Comparison of ENCODE assay signal across 16 mouse cellular contexts in genomic region chr7:49477976-49478349, GRCm38 (mm10).
DNase-seq lines count a peak whose midpoint lies in the region; ATAC-seq and TF ChIP-seq lines count a peak whose summit lies in the region.
"Had no signal": no experiment of that assay in that cellular context is flagged by ENCODE, and none has a peak within 500 bp of the region (broad histone marks: within the 10 kb centered on the region; RNA-seq: fewer than 3 reads in every experiment).

No protein-coding gene starts in this region.

- no peak overlapping the region for H3K4me2 ChIP-seq in heart, embryonic 11.5 days
- no peak overlapping the region for H3K4me2 ChIP-seq in liver, embryonic 11.5 days
- H3K4me2 ChIP-seq in embryonic facial prominence, embryonic 14.5 days (ENCODE audit: low read depth, low read length): no peak overlapping the region
- no peak overlapping the region for H3K4me2 ChIP-seq in liver, embryonic 15.5 days
- H3K4me2 ChIP-seq: midbrain, embryonic 11.5 days had no signal

- no peaks in the 10 kb centered on the region for H3K9me3 ChIP-seq in heart, embryonic 11.5 days (replicated peaks; ENCODE audit: control insufficient read depth, low read length)
- H3K9me3 ChIP-seq in liver, embryonic 11.5 days (ENCODE audit: control insufficient read depth, low read length): no peaks in the 10 kb centered on the region
- no peaks in the 10 kb centered on the region; the same call in 1 of the 2 replicates for H3K9me3 ChIP-seq in embryonic facial prominence, embryonic 14.5 days (ENCODE audit: control insufficient read depth, low read length)
- no peaks in the 10 kb centered on the region for H3K9me3 ChIP-seq in liver, embryonic 15.5 days (replicated peaks)

- 25% methylated on average over 7 of the region's 7 CpGs for WGBS in heart, embryonic 11.5 days (ENCODE audit: insufficient replicate concordance)
- WGBS in liver, adult 2 months: 25% methylated on average over 7 of the region's 7 CpGs
- 32% methylated on average over 7 of the region's 7 CpGs for WGBS in liver, embryonic 11.5 days
- WGBS in embryonic facial prominence, embryonic 14.5 days: 35% methylated on average over 7 of the region's 7 CpGs
- WGBS in liver, embryonic 15.5 days (ENCODE audit: insufficient replicate concordance): 39% methylated on average over 7 of the region's 7 CpGs

- no peak overlapping the region for H3K4me3 ChIP-seq in heart, embryonic 11.5 days (ENCODE audit: low read depth, low read length)
- H3K4me3 ChIP-seq in liver, adult 2 months (ENCODE audit: insufficient read depth, low read depth, low read length): no peak overlapping the region
- H3K4me3 ChIP-seq in liver, embryonic 11.5 days (ENCODE audit: low read depth, low read length): no peak overlapping the region
- H3K4me3 ChIP-seq in embryonic facial prominence, embryonic 14.5 days (ENCODE audit: low read depth, low read length): no peak overlapping the region
- H3K4me3 ChIP-seq in liver, embryonic 15.5 days (replicated peaks): no peak overlapping the region
- H3K4me3 ChIP-seq: erythroblast, embryonic 14.5 days had no signal

- no peak for ATAC-seq in heart, embryonic 11.5 days (replicated peaks; ENCODE audit: insufficient number of reproducible peaks, low FRiP score, low TSS enrichment)
- ATAC-seq in liver, embryonic 11.5 days (replicated peaks; ENCODE audit: low FRiP score): no peak
- ATAC-seq in embryonic facial prominence, embryonic 14.5 days (ENCODE audit: low read depth): 0 out of 2 replicates have a peak, but pooled peaks have one; percentile 30
- ATAC-seq in liver, embryonic 15.5 days (ENCODE audit: insufficient read depth): 0 out of 2 replicates have a peak, but pooled peaks have one; percentile 5
- ATAC-seq: hindbrain, embryonic 16.5 days; Patski had no signal

- no peaks in the 10 kb centered on the region for H3K27me3 ChIP-seq in heart, embryonic 11.5 days (ENCODE audit: control insufficient read depth, insufficient read depth, low read length)
- H3K27me3 ChIP-seq in liver, adult 2 months (ENCODE audit: control insufficient read depth, insufficient read depth, low read length): no peaks in the 10 kb centered on the region
- no peaks in the 10 kb centered on the region; the same call in 1 of the 2 replicates for H3K27me3 ChIP-seq in liver, embryonic 11.5 days (replicated peaks; ENCODE audit: control insufficient read depth, insufficient read depth, low read length)
- no peaks in the 10 kb centered on the region for H3K27me3 ChIP-seq in embryonic facial prominence, embryonic 14.5 days (replicated peaks; ENCODE audit: control insufficient read depth, insufficient read depth, low read length)
- no peaks in the 10 kb centered on the region for H3K27me3 ChIP-seq in liver, embryonic 15.5 days
- H3K27me3 ChIP-seq: Patski had no signal

- no peaks in the 10 kb centered on the region for H3K36me3 ChIP-seq in heart, embryonic 11.5 days (ENCODE audit: control insufficient read depth, insufficient read depth, low read length)
- peaks cover 3% of the 10 kb centered on the region for H3K36me3 ChIP-seq in liver, adult 2 months (ENCODE audit: control insufficient read depth, insufficient read depth, low read length)
- H3K36me3 ChIP-seq in liver, embryonic 11.5 days (ENCODE audit: control insufficient read depth, insufficient read depth, low read length): no peaks in the 10 kb centered on the region
- no peaks in the 10 kb centered on the region for H3K36me3 ChIP-seq in embryonic facial prominence, embryonic 14.5 days (ENCODE audit: control insufficient read depth, insufficient read depth, low read length)
- no peaks in the 10 kb centered on the region for H3K36me3 ChIP-seq in liver, embryonic 15.5 days (replicated peaks)

- TF ChIP-seq POLR2A in liver, adult 2 months (IDR thresholded peaks at IDR 0.05; ENCODE audit: extremely low read depth, insufficient read depth, low read length): no peak

- no peak overlapping the region for H3K9ac ChIP-seq in heart, embryonic 11.5 days (ENCODE audit: low read depth, low read length)
- H3K9ac ChIP-seq in liver, adult 2 months (ENCODE audit: low read depth, low read length): no peak overlapping the region
- no peak overlapping the region for H3K9ac ChIP-seq in liver, embryonic 11.5 days (ENCODE audit: low read depth, low read length)
- no peak overlapping the region for H3K9ac ChIP-seq in embryonic facial prominence, embryonic 14.5 days (ENCODE audit: low read depth, low read length)
- H3K9ac ChIP-seq in liver, embryonic 15.5 days: no peak overlapping the region

- peaks cover 7% of the 10 kb centered on the region; the same call in 1 of the 2 replicates for H3K79me2 ChIP-seq in liver, adult 2 months (ENCODE audit: control insufficient read depth, insufficient read depth, low read length)

- peak overlapping the region; percentile 29; the same call in 1 of the 2 replicates for H3K27ac ChIP-seq in heart, embryonic 11.5 days (ENCODE audit: low read depth, low read length)
- peak overlapping the region; percentile 67 for H3K27ac ChIP-seq in liver, adult 2 months (replicated peaks; ENCODE audit: insufficient read depth, low read depth, low read length)
- no peak overlapping the region; the same call in 1 of the 2 replicates for H3K27ac ChIP-seq in liver, embryonic 11.5 days (ENCODE audit: low read depth, low read length)
- H3K27ac ChIP-seq in embryonic facial prominence, embryonic 14.5 days (replicated peaks; ENCODE audit: low read depth, low read length): no peak overlapping the region
- peak overlapping the region; percentile 68 for H3K27ac ChIP-seq in liver, embryonic 15.5 days (replicated peaks)

- TF ChIP-seq CTCF in liver, adult 2 months (IDR thresholded peaks at IDR 0.05; ENCODE audit: low read depth, low read length): no peak

- DNase-seq in heart, adult 8-10 months (ENCODE audit: low spot score): no peak
- no peak for DNase-seq in liver, adult 2 months (ENCODE audit: extremely low read depth, low read depth, low spot score)
- no peak for DNase-seq in liver, embryonic 11.5 days (ENCODE audit: low spot score)
- no peak for DNase-seq in embryonic facial prominence, embryonic 14.5 days (ENCODE audit: low spot score)
- DNase-seq in spleen, adult 12 weeks (ENCODE audit: low spot score): no peak
- DNase-seq in thymus, postnatal 0 days (ENCODE audit: low spot score): no peak
- DNase-seq: cerebellum, adult 11 months; gastrocnemius, postnatal 14 days; heart, postnatal 10 days; right cerebral cortex, postnatal 4 days had no signal

- H3K4me1 ChIP-seq in heart, embryonic 11.5 days (ENCODE audit: control insufficient read depth, insufficient read depth, low read length): peaks cover 35% of the 10 kb centered on the region
- H3K4me1 ChIP-seq in liver, adult 2 months (ENCODE audit: control insufficient read depth, insufficient read depth, low read length): peaks cover 17% of the 10 kb centered on the region
- H3K4me1 ChIP-seq in liver, embryonic 11.5 days (replicated peaks; ENCODE audit: control insufficient read depth, insufficient read depth, low read length): peaks cover 11% of the 10 kb centered on the region
- H3K4me1 ChIP-seq in embryonic facial prominence, embryonic 14.5 days (ENCODE audit: control insufficient read depth, insufficient read depth, low read length): peaks cover 10% of the 10 kb centered on the region; the same call in 1 of the 2 replicates
- H3K4me1 ChIP-seq in liver, embryonic 15.5 days (replicated peaks): peaks cover 19% of the 10 kb centered on the region; the same call in 1 of the 2 replicates

Comparison
In these comparisons a context has a peak if more than half of its experiments do, and no peak if none do; other contexts are left out.
1. ATAC-seq: peak in embryonic facial prominence, embryonic 14.5 days (single experiment) and liver, embryonic 15.5 days (single experiment); none in heart, embryonic 11.5 days (single experiment) and liver, embryonic 11.5 days (single experiment).
2. H3K27ac ChIP-seq: peak in heart, embryonic 11.5 days (single experiment), liver, adult 2 months (single experiment) and liver, embryonic 15.5 days (single experiment); none in liver, embryonic 11.5 days (single experiment) and embryonic facial prominence, embryonic 14.5 days (single experiment).